Mouse (Mus musculus) embryonic fibroblast, embryonic 13.5 days (primary cell): ENCODE measurements around the gene Gm9903.

Experiments used
- CTCF ChIP-seq: IDR thresholded peaks from 2 replicates; pipeline ENCODE4 v1.5.1; 2011; ENCODE audit warnings: mild to moderate bottlenecking, control low read depth, low read length, moderate library complexity, borderline replicate concordance; ENCODE audit not compliant: insufficient read depth
- POLR2A ChIP-seq: IDR thresholded peaks from 2 replicates; pipeline ENCODE4 v1.6.1; 2011; ENCODE audit warnings: low read depth, mild to moderate bottlenecking, control low read depth, low read length, moderate library complexity

DNA sequence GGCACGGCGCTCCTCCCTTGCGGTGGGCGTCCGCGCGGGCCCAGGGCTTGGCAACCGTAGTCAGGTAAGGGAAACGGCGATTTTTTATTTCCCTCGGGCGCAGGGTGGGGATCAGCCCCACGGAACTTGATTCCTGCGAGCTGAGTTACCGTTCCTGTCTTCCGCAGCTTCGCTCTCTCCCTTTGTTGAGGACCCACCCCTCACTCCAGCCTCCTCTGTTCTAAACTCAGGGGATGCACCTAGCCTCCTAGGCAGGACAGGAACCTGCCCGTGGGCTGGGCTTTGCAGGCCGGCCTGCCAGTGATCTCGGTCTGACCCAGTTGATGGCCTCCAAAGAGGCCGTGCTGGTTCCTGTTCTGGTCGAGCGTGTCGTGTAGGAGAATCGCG lies 28.9 kb downstream of the Gm9903 start:
- no peak for TF ChIP-seq CTCF
- TF ChIP-seq POLR2A: no peak
